Mouse (Mus musculus) intestine, embryonic 14.5 days (tissue): ENCODE measurements around the gene Cd83. TPM values are rescaled to one million over a fixed set of nuclear protein-coding genes. Genes with fewer than 3 reads are reported as not detected.

Experiments
- ATAC-seq: fragments of 200-750 bp; cut with Nextera tagmentation; replicated peaks from 2 replicates; pipeline ENCODE4 v1.8.0; 2017; ENCODE audit warnings: low read depth, moderate number of reproducible peaks, moderate TSS enrichment, moderate library complexity; ENCODE audit not compliant: low FRiP score, low TSS enrichment
- DNase-seq: peaks from one replicate; pipeline ENCODE4 v3.0.0-alpha.2; 2018; ENCODE audit warnings: low spot score
- H3K27ac ChIP-seq: fragments of 300-500 bp; sonication (generic); 2 replicates; pipeline ENCODE4 v1.5.1; 2014; ENCODE audit warnings: low read depth, mild to moderate bottlenecking, control low read depth
- H3K27me3 ChIP-seq: fragments of 300-500 bp; sonication (generic); replicated peaks from 2 replicates; pipeline ENCODE4 v1.6.1; 2014; ENCODE audit warnings: low read length, control low read depth; ENCODE audit not compliant: control insufficient read depth, insufficient read depth
- H3K36me3 ChIP-seq: fragments of 300-500 bp; sonication (generic); 2 replicates; pipeline ENCODE4 v1.6.1; 2014; ENCODE audit warnings: low read length, control low read depth; ENCODE audit not compliant: control insufficient read depth, insufficient read depth
- H3K4me1 ChIP-seq: fragments of 300-500 bp; sonication (generic); replicated peaks from 2 replicates; pipeline ENCODE4 v1.6.1; 2014; ENCODE audit warnings: low read length, control low read depth, mixed read lengths; ENCODE audit not compliant: control insufficient read depth, insufficient read depth
- H3K4me2 ChIP-seq: fragments of 300-500 bp; sonication (generic); 2 replicates; pipeline ENCODE4 v1.6.1; 2014; ENCODE audit warnings: low read length
- H3K4me3 ChIP-seq: fragments of 300-500 bp; sonication (generic); 2 replicates; pipeline ENCODE4 v1.5.1; 2014; ENCODE audit warnings: low read depth, low read length, control low read depth, mixed read lengths
- H3K9ac ChIP-seq: fragments of 300-500 bp; sonication (generic); 2 replicates; pipeline ENCODE4 v1.6.1; 2014; ENCODE audit warnings: mild to moderate bottlenecking, low read length
- H3K9me3 ChIP-seq: fragments of 300-500 bp; sonication (generic); 2 replicates; pipeline ENCODE4 v1.6.1; 2016; ENCODE audit warnings: low read length, control low read depth; ENCODE audit not compliant: control insufficient read depth
- WGBS: fragments of 180-500 bp; shearing (Covaris S2); extraction: QIAGEN DNeasy Blood & Tissue Kit; methylation state at CpG from one replicate; pipeline ENCODE4 v1.1.7; 2014; 5-methylcytosine and 5-hydroxymethylcytosine counted together
- polyA plus RNA-seq: library from polyadenylated mRNA; unstranded; fragments of >200 nt; fragmentation: Nextera tagmentation; extraction: Ambion mirVana; gene quantifications from 2 replicates; pipeline ENCODE4 v1.2.1, GENCODE M21; 2014

Cd83 gene
- polyA plus RNA-seq, 1 experiment from 2014 or later: 9.4 TPM

GRCm38 (mm10) chr13:43828648-43829047 lies 44.1 kb downstream of the Cd83 start:
- WGBS: 60% methylated on average over 5 of the region's 5 CpGs
- no peak overlapping the region for H3K4me3 ChIP-seq
- no peak overlapping the region for H3K27ac ChIP-seq
- ATAC-seq: no peak
- no peaks in the 10 kb centered on the region for H3K27me3 ChIP-seq
- no peaks in the 10 kb centered on the region for H3K9me3 ChIP-seq
- H3K36me3 ChIP-seq: no peaks in the 10 kb centered on the region
- H3K4me2 ChIP-seq: no peak overlapping the region
- H3K9ac ChIP-seq: no peak overlapping the region
- DNase-seq: no peak
- no peaks in the 10 kb centered on the region for H3K4me1 ChIP-seq

GRCm38 (mm10) chr13:43830892-43831673 lies 46.5 kb downstream of the Cd83 start:
- no peak overlapping the region for H3K27ac ChIP-seq
- no peaks in the 10 kb centered on the region for H3K9me3 ChIP-seq
- WGBS: 72% methylated on average over 8 of the region's 8 CpGs
- ATAC-seq (no peak), DNase-seq (no peak)
- H3K36me3 ChIP-seq: no peaks in the 10 kb centered on the region
- H3K9ac ChIP-seq: no peak overlapping the region
- H3K27me3 ChIP-seq: no peaks in the 10 kb centered on the region
- no peaks in the 10 kb centered on the region for H3K4me1 ChIP-seq
- no peak overlapping the region for H3K4me3 ChIP-seq
- H3K4me2 ChIP-seq: no peak overlapping the region

- Histone ChIP-seq H3K4me3 (no peak overlapping the region), H3K27me3 (no peaks in the 10 kb centered on the region), H3K9me3 (no peaks in the 10 kb centered on the region), H3K4me2 (no peak overlapping the region), H3K27ac (no peak overlapping the region), H3K36me3 (no peaks in the 10 kb centered on the region), H3K9ac (no peak overlapping the region), H3K4me1 (no peaks in the 10 kb centered on the region)
- no peak for ATAC-seq
- 41% methylated on average over 7 of the region's 7 CpGs for WGBS
- DNase-seq: no peak
Measured at GRCm38 (mm10) chr13:43832731-43833130, 48.2 kb downstream of the Cd83 start.

GRCm38 (mm10) chr13:43836376-43836775 lies 51.8 kb downstream of the Cd83 start:
- no peaks in the 10 kb centered on the region for H3K27me3 ChIP-seq
- DNase-seq: no peak
- H3K9me3 ChIP-seq: no peaks in the 10 kb centered on the region
- no peak overlapping the region for H3K9ac ChIP-seq
- ATAC-seq: no peak
- no peak overlapping the region for H3K27ac ChIP-seq
- H3K36me3 ChIP-seq: no peaks in the 10 kb centered on the region
- H3K4me1 ChIP-seq: no peaks in the 10 kb centered on the region
- no peak overlapping the region for H3K4me2 ChIP-seq
- no peak overlapping the region for H3K4me3 ChIP-seq
- WGBS: 50% methylated on average over 8 of the region's 8 CpGs

- 39% methylated on average over 4 of the region's 4 CpGs for WGBS
- Histone ChIP-seq H3K4me3 (no peak overlapping the region), H3K9me3 (no peaks in the 10 kb centered on the region), H3K9ac (no peak overlapping the region), H3K4me1 (no peaks in the 10 kb centered on the region), H3K27ac (no peak overlapping the region), H3K27me3 (no peaks in the 10 kb centered on the region), H3K36me3 (no peaks in the 10 kb centered on the region), H3K4me2 (no peak overlapping the region)
- no peak for DNase-seq
- no peak for ATAC-seq
Measured at GRCm38 (mm10) chr13:43837812-43838211, 53.2 kb downstream of the Cd83 start.

- WGBS: 79% methylated on average over 5 of the region's 5 CpGs
Measured at GRCm38 (mm10) chr13:43845151-43845550, 60.6 kb downstream of the Cd83 start.

GRCm38 (mm10) chr13:43847186-43847585 lies 62.6 kb downstream of the Cd83 start:
- DNase-seq: no peak
- H3K27me3 ChIP-seq: no peaks in the 10 kb centered on the region
- H3K9me3 ChIP-seq: no peaks in the 10 kb centered on the region
- no peaks in the 10 kb centered on the region for H3K36me3 ChIP-seq
- H3K4me1 ChIP-seq: no peaks in the 10 kb centered on the region
- 85% methylated on average over 7 of the region's 7 CpGs for WGBS
- no peak overlapping the region for H3K4me3 ChIP-seq
- H3K27ac ChIP-seq: no peak overlapping the region
- H3K9ac ChIP-seq: no peak overlapping the region
- H3K4me2 ChIP-seq: no peak overlapping the region
- no peak for ATAC-seq

More at GRCm38 (mm10) chr13:43845151-43845550, 60.6 kb downstream of the Cd83 start:
- Histone ChIP-seq H3K9ac (no peak overlapping the region), H3K27ac (no peak overlapping the region), H3K4me1 (no peaks in the 10 kb centered on the region), H3K9me3 (no peaks in the 10 kb centered on the region), H3K36me3 (no peaks in the 10 kb centered on the region), H3K4me2 (no peak overlapping the region), H3K27me3 (no peaks in the 10 kb centered on the region), H3K4me3 (no peak overlapping the region)
- DNase-seq: no peak
- no peak for ATAC-seq

GRCm38 (mm10) chr13:43849816-43850215 lies 65.2 kb downstream of the Cd83 start:
- Histone ChIP-seq H3K4me2 (no peak overlapping the region), H3K9me3 (no peaks in the 10 kb centered on the region), H3K4me1 (no peaks in the 10 kb centered on the region), H3K9ac (no peak overlapping the region), H3K27me3 (no peaks in the 10 kb centered on the region), H3K4me3 (no peak overlapping the region), H3K27ac (no peak overlapping the region), H3K36me3 (no peaks in the 10 kb centered on the region)
- 49% methylated on average over 4 of the region's 4 CpGs for WGBS
- no peak for DNase-seq
- no peak for ATAC-seq

GRCm38 (mm10) chr13:43851108-43851507 lies 66.5 kb downstream of the Cd83 start:
- H3K9ac ChIP-seq: no peak overlapping the region
- no peak overlapping the region for H3K4me3 ChIP-seq
- no peaks in the 10 kb centered on the region for H3K9me3 ChIP-seq
- DNase-seq (no peak), ATAC-seq (no peak)
- no peak overlapping the region for H3K27ac ChIP-seq
- H3K27me3 ChIP-seq: no peaks in the 10 kb centered on the region
- H3K36me3 ChIP-seq: no peaks in the 10 kb centered on the region
- WGBS: 60% methylated on average over 4 of the region's 4 CpGs
- no peak overlapping the region for H3K4me2 ChIP-seq
- no peaks in the 10 kb centered on the region for H3K4me1 ChIP-seq
